Mouse (Mus musculus) spleen, adult 2 months (tissue): ENCODE data around the gene Hira. TPM values are rescaled to one million over a fixed set of nuclear protein-coding genes. Genes with fewer than 3 reads are reported as not detected.

ENCODE experiments used
- DNase-seq, 2 experiments: peaks; one replicate each; pipeline versions ENCODE4 v3.0.0 to v3.0.0-alpha.2; 2012 to 2021; ENCODE audit warnings: low spot score in 2 of 2, low read depth in 1 of 2
- H3K27ac ChIP-seq: fragments of 200-500 bp; 2 replicates; pipeline ENCODE4 v1.5.1; 2012; ENCODE audit warnings: low read length, inconsistent platforms; ENCODE audit not compliant: insufficient read depth
- H3K27me3 ChIP-seq: fragments of 200-500 bp; 2 replicates; pipeline ENCODE4 v1.6.1; 2012; ENCODE audit warnings: mild to moderate bottlenecking, moderate library complexity, low read length, inconsistent platforms; ENCODE audit not compliant: control insufficient read depth, insufficient read depth
- H3K36me3 ChIP-seq: fragments of 200-500 bp; 2 replicates; pipeline ENCODE4 v1.6.1; 2012; ENCODE audit warnings: mild to moderate bottlenecking, low read length, inconsistent platforms; ENCODE audit not compliant: control insufficient read depth, insufficient read depth
- H3K4me1 ChIP-seq: fragments of 200-500 bp; 2 replicates; pipeline ENCODE4 v1.6.1; 2011; ENCODE audit warnings: inconsistent platforms; ENCODE audit not compliant: control insufficient read depth, insufficient read depth, insufficient read length
- H3K4me3 ChIP-seq: fragments of 200-500 bp; 2 replicates; pipeline ENCODE4 v1.5.1; 2011; ENCODE audit warnings: mild to moderate bottlenecking, inconsistent platforms; ENCODE audit not compliant: insufficient read depth, insufficient read length; ENCODE audit errors: extremely low read depth
- CTCF ChIP-seq: fragments of 200-500 bp; IDR thresholded peaks from 2 replicates; pipeline ENCODE4 v1.5.1; 2011; ENCODE audit warnings: mild to moderate bottlenecking, inconsistent platforms; ENCODE audit not compliant: insufficient read depth, insufficient read length, insufficient replicate concordance; ENCODE audit errors: extremely low read depth
- POLR2A ChIP-seq: fragments of 200-500 bp; IDR thresholded peaks from 2 replicates; pipeline ENCODE4 v1.6.1; 2011; ENCODE audit warnings: low read depth, low read length, inconsistent platforms
- WGBS: fragments of 180-500 bp; shearing (Covaris S2); methylation state at CpG from one replicate; pipeline ENCODE4 v1.1.7; 2018; 5-methylcytosine and 5-hydroxymethylcytosine counted together
- polyA plus RNA-seq: library from polyadenylated mRNA; depleted of rRNA; stranded (reverse); fragments of >200 nt; gene quantifications from 2 replicates; pipeline ENCODE4 v1.2.3, GENCODE M21; 2012

Gene Hira
- polyA plus RNA-seq, 1 experiment = 50.0 TPM

- WGBS = 92% methylated on average over 4 of the region's 4 CpGs
- Histone ChIP-seq H3K4me1 (no peaks in the 10 kb centered on the region), H3K27ac (no peak overlapping the region), H3K27me3 (no peaks in the 10 kb centered on the region), H3K4me3 (no peak overlapping the region), H3K36me3 (peaks cover 32% of the 10 kb centered on the region)
- no peak for TF ChIP-seq POLR2A
- no peak for TF ChIP-seq CTCF
- DNase-seq = no peak
Measured at GRCm38 (mm10) chr16:18916064-18916463, 39.2 kb downstream of the Hira start.

GRCm38 (mm10) chr16:18921771-18922170, 44.9 kb downstream of the Hira start:
- TF ChIP-seq POLR2A (no peak), CTCF (no peak)
- Histone ChIP-seq H3K4me1 (no peaks in the 10 kb centered on the region), H3K27ac (no peak overlapping the region), H3K27me3 (no peaks in the 10 kb centered on the region), H3K36me3 (peaks cover 46% of the 10 kb centered on the region), H3K4me3 (no peak overlapping the region)
- 98% methylated on average over 2 of the region's 2 CpGs for WGBS
- no peak for DNase-seq

GRCm38 (mm10) chr16:18927963-18928362, 51.1 kb downstream of the Hira start:
- Histone ChIP-seq H3K36me3 (peaks cover 31% of the 10 kb centered on the region), H3K27ac (no peak overlapping the region), H3K27me3 (no peaks in the 10 kb centered on the region), H3K4me3 (no peak overlapping the region), H3K4me1 (no peaks in the 10 kb centered on the region)
- TF ChIP-seq CTCF (no peak), POLR2A (no peak)
- WGBS = 94% methylated on average over 1 of the region's 1 CpGs
- no peak for DNase-seq

- WGBS = 93% methylated on average over 5 of the region's 5 CpGs
- no peaks in the 10 kb centered on the region for H3K27me3 ChIP-seq
Measured at GRCm38 (mm10) chr16:18938321-18939082, 61.7 kb downstream of the Hira start.

GRCm38 (mm10) chr16:18943906-18944305, 67.1 kb downstream of the Hira start:
- H3K36me3 ChIP-seq = peaks cover 22% of the 10 kb centered on the region

More at GRCm38 (mm10) chr16:18938321-18939082, 61.7 kb downstream of the Hira start:
- H3K4me3 ChIP-seq = no peak overlapping the region
- TF ChIP-seq POLR2A (no peak), CTCF (no peak)
- H3K4me1 ChIP-seq = no peaks in the 10 kb centered on the region
- H3K36me3 ChIP-seq = peaks cover 26% of the 10 kb centered on the region
- no peak overlapping the region for H3K27ac ChIP-seq
- DNase-seq = no peak

GRCm38 (mm10) chr16:18948941-18949340, 72.1 kb downstream of the Hira start:
- DNase-seq = no peak
- peaks cover 47% of the 10 kb centered on the region for H3K36me3 ChIP-seq
- 99% methylated on average over 9 of the region's 9 CpGs for WGBS
- no peaks in the 10 kb centered on the region for H3K27me3 ChIP-seq
- no peak for TF ChIP-seq CTCF
- no peak for TF ChIP-seq POLR2A
- H3K4me1 ChIP-seq = no peaks in the 10 kb centered on the region
- no peak overlapping the region for H3K27ac ChIP-seq
- no peak overlapping the region for H3K4me3 ChIP-seq

More at GRCm38 (mm10) chr16:18943906-18944305, 67.1 kb downstream of the Hira start:
- WGBS = 93% methylated on average over 6 of the region's 6 CpGs
- Histone ChIP-seq H3K27me3 (no peaks in the 10 kb centered on the region), H3K4me3 (no peak overlapping the region), H3K4me1 (no peaks in the 10 kb centered on the region), H3K27ac (no peak overlapping the region)
- TF ChIP-seq POLR2A (no peak), CTCF (no peak)
- no peak for DNase-seq

- Histone ChIP-seq H3K27ac (no peak overlapping the region), H3K4me1 (no peaks in the 10 kb centered on the region), H3K36me3 (peaks cover 56% of the 10 kb centered on the region), H3K4me3 (no peak overlapping the region), H3K27me3 (no peaks in the 10 kb centered on the region)
- DNase-seq = no peak
- no peak for TF ChIP-seq POLR2A
- no peak for TF ChIP-seq CTCF
- WGBS = 91% methylated on average over 2 of the region's 2 CpGs
Measured at GRCm38 (mm10) chr16:18950351-18950750, 73.5 kb downstream of the Hira start.
